Mouse (Mus musculus): ENCODE results near the gene Cacfd1.

- TF ChIP-seq POLR2A (IDR thresholded peaks at IDR 0.05; ENCODE audit: insufficient read depth, low read depth, low read length), result no peak
- no peak for TF ChIP-seq CTCF (IDR thresholded peaks at IDR 0.05; ENCODE audit: insufficient read depth, low read depth, low read length)
These were observed 15.8 kb upstream of the Cacfd1 start for GRCm38 (mm10) chr2:26993936-26994335.
